Mouse (Mus musculus) cortical plate, adult 2 months (tissue): ENCODE measurements around the gene Rnf222.

ENCODE experiments used
- CTCF ChIP-seq: fragments of 200-500 bp; IDR thresholded peaks from 2 replicates; pipeline ENCODE4 v1.5.1; 2011; ENCODE audit warnings: mild to moderate bottlenecking, control low read depth, low read length; ENCODE audit not compliant: insufficient read depth; ENCODE audit errors: extremely low read depth
- POLR2A ChIP-seq: fragments of 200-500 bp; IDR thresholded peaks from 2 replicates; pipeline ENCODE4 v1.6.1; 2011; ENCODE audit warnings: mild to moderate bottlenecking, low read length, control low read depth; ENCODE audit not compliant: insufficient read depth; ENCODE audit errors: extremely low read depth

DNA sequence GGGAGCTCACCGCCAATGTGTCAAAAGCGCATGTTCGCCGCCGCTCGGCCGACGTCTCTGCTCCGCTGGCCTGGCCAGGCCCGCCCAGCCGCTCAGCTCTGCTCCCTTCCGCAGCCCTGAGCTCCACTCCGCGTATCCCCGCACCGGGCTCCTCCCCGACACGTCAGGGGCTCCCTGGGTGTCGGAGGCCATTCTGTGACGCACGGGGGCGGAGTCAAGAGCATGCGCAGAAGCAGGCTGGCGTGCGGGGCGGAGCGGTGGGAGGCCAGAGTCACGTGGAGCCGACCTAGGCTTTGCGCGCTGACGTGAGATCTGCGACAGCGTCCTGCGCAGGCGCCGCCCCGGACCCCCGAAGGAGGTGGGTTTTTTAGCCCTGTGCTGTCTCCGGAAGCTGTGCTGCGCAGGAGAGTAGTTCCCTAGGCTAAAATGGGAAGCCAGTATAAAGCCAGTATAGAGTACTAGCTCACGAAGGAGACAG, 35.4 kb upstream of the Rnf222 start:
- no peak for TF ChIP-seq CTCF
- peak; percentile 84 for TF ChIP-seq POLR2A
